Comparison of ENCODE assay signal across 1 mouse cellular context in genomic region chr2:112449597-112450296, GRCm38 (mm10).
A peak's percentile ranks its signal among the peaks of the same experiment; 100 is the strongest.
TF ChIP-seq lines count a peak whose summit lies in the region.

No protein-coding gene starts in this region.

TF ChIP-seq in MEL, 35 proteins besides CTCF, POLR2A, EP300 and RAD21 (continued from another document):
- TF ChIP-seq GATA1 (IDR thresholded peaks at IDR 0.05; ENCODE audit: low read depth, low read length) (no peak), MAFK (IDR thresholded peaks at IDR 0.05; ENCODE audit: borderline replicate concordance, low read depth, low read length) (no peak), GABPA (IDR thresholded peaks at IDR 0.05; ENCODE audit: low read depth, low read length) (no peak), ZC3H11A (IDR thresholded peaks at IDR 0.05; ENCODE audit: low read depth, low read length) (peak; percentile 58), USF1 (IDR thresholded peaks at IDR 0.05; ENCODE audit: low read depth, low read length) (no peak), MAX (IDR thresholded peaks at IDR 0.05; ENCODE audit: low read length) (no peak), ELF1 (IDR thresholded peaks at IDR 0.05; ENCODE audit: low read depth, low read length) (no peak), ETS1 (IDR thresholded peaks at IDR 0.05; ENCODE audit: low read depth, low read length) (no peak), ZMIZ1 (IDR thresholded peaks at IDR 0.05; ENCODE audit: low read depth, low read length) (no peak)
TF ChIP-seq in MEL: peak in this region for 4.
